Mouse (Mus musculus): ENCODE results near the gene Hdac7.

Hdac7 gene

GRCm38 (mm10) chr15:97831987-97832640 is 12.2 kb downstream of the Hdac7 start:
- DNase-seq (ENCODE audit: low read depth, low spot score): no peak

GRCm38 (mm10) chr15:97831242-97831986 is 12.9 kb downstream of the Hdac7 start:
- peak; percentile 87 for DNase-seq (ENCODE audit: low read depth, low spot score)

- no peak for DNase-seq (ENCODE audit: low read depth, low spot score)
Observed at GRCm38 (mm10) chr15:97830788-97831241, 13.5 kb downstream of the Hdac7 start.

- DNase-seq (ENCODE audit: low read depth, low spot score): no peak
Observed at GRCm38 (mm10) chr15:97830253-97830787, 14.0 kb downstream of the Hdac7 start.

GRCm38 (mm10) chr15:97829432-97829831 is 14.9 kb downstream of the Hdac7 start:
- no peak for DNase-seq (ENCODE audit: low read depth, low spot score)

GRCm38 (mm10) chr15:97828901-97829338 is 15.4 kb downstream of the Hdac7 start:
- no peak for DNase-seq (ENCODE audit: low read depth, low spot score)

- peak; percentile 85 for DNase-seq (ENCODE audit: low read depth, low spot score)
Observed at GRCm38 (mm10) chr15:97828221-97828842, 16.0 kb downstream of the Hdac7 start.

- no peak for DNase-seq (ENCODE audit: low read depth, low spot score)
Observed at GRCm38 (mm10) chr15:97827401-97827800, 16.9 kb downstream of the Hdac7 start.

GRCm38 (mm10) chr15:97826588-97827261 is 17.6 kb downstream of the Hdac7 start:
- DNase-seq (ENCODE audit: low read depth, low spot score): no peak

GRCm38 (mm10) chr15:97825941-97826587 is 18.2 kb downstream of the Hdac7 start:
- DNase-seq (ENCODE audit: low read depth, low spot score): no peak

- DNase-seq (ENCODE audit: low read depth, low spot score): peak; percentile 90
Observed at GRCm38 (mm10) chr15:97825071-97825940, 19.0 kb downstream of the Hdac7 start.

- no peak for DNase-seq (ENCODE audit: low read depth, low spot score)
Observed at GRCm38 (mm10) chr15:97824042-97824441, 20.3 kb downstream of the Hdac7 start.

GRCm38 (mm10) chr15:97823479-97823878 is 20.8 kb downstream of the Hdac7 start:
- no peak for DNase-seq (ENCODE audit: low read depth, low spot score)

- no peak for DNase-seq (ENCODE audit: low read depth, low spot score)
Observed at GRCm38 (mm10) chr15:97822545-97823228, 21.6 kb downstream of the Hdac7 start.

- DNase-seq (ENCODE audit: low read depth, low spot score): no peak
Observed at GRCm38 (mm10) chr15:97821983-97822363, 22.3 kb downstream of the Hdac7 start.

- no peak for DNase-seq (ENCODE audit: low read depth, low spot score)
Observed at GRCm38 (mm10) chr15:97821321-97821982, 22.9 kb downstream of the Hdac7 start.

- no peak for DNase-seq (ENCODE audit: low read depth, low spot score)
Observed at GRCm38 (mm10) chr15:97819937-97820336, 24.4 kb downstream of the Hdac7 start.

GRCm38 (mm10) chr15:97816199-97816994 is 27.9 kb downstream of the Hdac7 start:
- no peak for DNase-seq (ENCODE audit: low read depth, low spot score)
